Mouse (Mus musculus): ENCODE results near the gene Eps8l3.

GRCm38 (mm10) chr3:107849693-107850031, 27.4 kb upstream of the Eps8l3 start:
- TF ChIP-seq CTCF (IDR thresholded peaks at IDR 0.05; ENCODE audit: low read depth) (no peak), EP300 (IDR thresholded peaks at IDR 0.05; ENCODE audit: low read depth) (no peak)

Data from heart, postnatal 0 days (tissue).